Mouse (Mus musculus): ENCODE data around the gene Bcl2l10.

The Bcl2l10 gene

GRCm38 (mm10) chr9:75347458-75347857, at the start of gene Bcl2l10:
Bcl2l10 (plus strand) TSS chr9:75347758.
- no peak for DNase-seq (ENCODE audit: low spot score in 2 of 2)

- DNase-seq (ENCODE audit: low spot score in 2 of 2) = no peak
Measured at GRCm38 (mm10) chr9:75299342-75299741, 48.2 kb upstream of the Bcl2l10 start.

DNA sequence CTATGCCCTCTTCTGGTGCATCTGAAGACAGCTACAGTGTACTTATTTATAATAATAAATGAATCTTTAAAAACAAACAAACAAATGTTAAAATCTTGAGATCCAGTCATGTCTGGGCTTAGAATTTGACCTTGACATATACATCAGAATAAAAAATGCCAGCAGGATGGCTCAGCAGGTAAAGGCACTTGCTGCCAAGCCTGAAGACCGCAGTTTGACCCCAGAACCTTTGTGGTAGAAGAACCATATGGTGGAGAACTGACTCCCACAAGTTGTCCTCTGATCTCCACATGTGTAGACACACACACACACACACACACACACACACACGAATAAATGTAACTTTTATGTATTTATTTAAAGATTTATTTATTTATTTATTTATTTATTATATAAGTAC, 44.5 kb upstream of the Bcl2l10 start:
- no peak for DNase-seq (ENCODE audit: low spot score in 2 of 2)

DNA sequence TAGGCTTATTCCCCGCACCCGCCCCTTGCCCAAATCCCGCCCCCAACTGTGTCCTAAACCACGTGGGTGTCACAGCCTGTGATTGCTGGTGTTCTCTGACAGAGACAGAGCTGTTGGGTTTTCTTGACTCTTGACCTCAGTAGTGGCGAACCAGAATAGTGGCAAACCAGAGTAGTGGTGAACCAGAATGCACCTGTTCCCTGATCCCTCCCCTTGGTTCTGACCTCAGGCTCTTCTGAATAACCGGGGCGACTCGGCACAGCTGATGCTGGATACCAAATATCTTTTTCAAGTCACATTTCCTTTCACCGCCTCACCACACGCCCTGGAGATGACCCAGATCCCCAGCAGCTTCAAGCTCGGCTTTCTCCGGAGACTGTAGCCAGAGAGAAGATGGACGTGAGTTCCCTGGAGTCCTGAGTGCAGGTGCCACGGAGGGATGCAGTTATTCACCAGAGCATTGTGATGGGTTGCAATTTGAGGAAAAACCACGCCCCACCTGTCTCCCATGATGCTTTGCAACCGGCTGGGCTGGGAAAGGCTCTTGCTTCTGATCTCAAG, 43.8 kb upstream of the Bcl2l10 start:
- no peak for DNase-seq (ENCODE audit: low spot score in 2 of 2)

GRCm38 (mm10) chr9:75304286-75304685, 43.3 kb upstream of the Bcl2l10 start:
- no peak for DNase-seq (ENCODE audit: low spot score in 2 of 2)

GRCm38 (mm10) chr9:75306126-75306898, 41.2 kb upstream of the Bcl2l10 start, which contains the start of gene Gnb5:
Gnb5 (plus strand) TSS chr9:75306288.
- DNase-seq (ENCODE audit: low spot score in 2 of 2) = no peak

- no peak for DNase-seq (ENCODE audit: low spot score in 2 of 2)
Measured at GRCm38 (mm10) chr9:75307015-75307414, 40.5 kb upstream of the Bcl2l10 start.

DNA sequence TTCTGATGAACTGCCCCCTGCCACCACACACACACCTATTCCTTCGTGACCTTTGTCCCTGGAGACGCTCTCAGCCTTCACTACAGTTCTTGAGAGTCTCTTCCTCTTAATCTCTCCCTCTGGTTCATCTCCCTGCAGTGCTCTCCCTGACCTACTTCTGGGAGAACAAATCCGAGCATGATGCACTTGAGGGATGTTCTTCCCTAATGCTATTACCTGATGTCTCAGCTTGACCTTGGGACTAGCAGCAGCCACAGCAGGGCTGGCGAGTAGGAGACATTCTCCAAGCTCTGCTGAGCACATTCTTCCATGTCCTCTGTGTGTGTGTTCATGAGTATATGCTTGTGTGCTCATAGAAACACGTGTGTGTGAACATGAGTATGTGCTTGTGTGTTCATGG, 38.9 kb upstream of the Bcl2l10 start:
- DNase-seq (ENCODE audit: low spot score in 2 of 2) = no peak

DNA sequence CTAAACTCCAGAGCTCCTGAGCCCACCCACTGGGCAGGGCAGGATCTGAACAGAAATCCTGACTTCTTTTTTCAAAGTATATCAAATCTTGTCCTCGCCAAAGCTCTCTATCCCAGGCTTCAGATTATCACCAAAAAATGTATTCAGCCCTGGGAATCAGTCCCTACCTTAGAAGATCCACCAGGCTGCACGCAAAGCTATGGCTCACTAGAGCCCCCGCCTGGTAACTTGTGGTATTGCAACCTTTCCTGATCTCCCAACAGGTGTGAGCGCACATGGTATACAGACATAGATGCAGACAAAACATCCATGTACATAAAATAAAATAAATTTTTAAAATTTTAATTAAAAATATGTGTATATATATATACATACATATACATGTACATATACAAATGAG, 35.5 kb upstream of the Bcl2l10 start:
- peak; percentile 49 to 84 for DNase-seq (ENCODE audit: low spot score in 2 of 2)

- DNase-seq (ENCODE audit: low spot score in 2 of 2) = no peak
Measured at GRCm38 (mm10) chr9:75313138-75313831, 34.3 kb upstream of the Bcl2l10 start.

- DNase-seq (ENCODE audit: low spot score in 2 of 2) = peak; percentile 73 to 85
Measured at GRCm38 (mm10) chr9:75313832-75314516, 33.6 kb upstream of the Bcl2l10 start.

GRCm38 (mm10) chr9:75314517-75315105, 32.9 kb upstream of the Bcl2l10 start:
- no peak for DNase-seq (ENCODE audit: low spot score in 2 of 2)

GRCm38 (mm10) chr9:75315238-75315637, 32.3 kb upstream of the Bcl2l10 start:
- DNase-seq (ENCODE audit: low spot score in 2 of 2) = no peak

GRCm38 (mm10) chr9:75316771-75317170, 30.8 kb upstream of the Bcl2l10 start:
- no peak for DNase-seq (ENCODE audit: low spot score in 2 of 2)

- no peak for DNase-seq (ENCODE audit: low spot score in 2 of 2)
Measured at GRCm38 (mm10) chr9:75318196-75318595, 29.4 kb upstream of the Bcl2l10 start.

DNA sequence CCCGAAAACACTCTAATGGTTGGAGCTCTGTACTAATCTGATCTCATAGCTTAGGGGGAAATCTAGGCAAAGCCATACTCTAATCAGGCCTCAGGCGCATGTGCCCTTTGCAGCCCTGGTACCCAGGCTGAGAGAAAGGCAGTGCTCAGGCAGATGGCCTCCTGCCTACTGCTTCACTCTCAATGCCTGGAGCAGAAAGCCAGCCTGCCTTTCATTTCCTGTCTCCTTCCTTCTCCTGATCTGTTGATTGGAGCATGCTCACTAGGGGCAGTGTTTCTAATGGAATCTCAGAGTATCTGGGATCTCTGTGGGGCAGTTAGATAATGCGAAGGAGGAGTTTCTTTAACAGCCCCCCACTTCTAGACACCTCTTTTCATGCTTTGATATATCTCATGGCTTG, 28.2 kb upstream of the Bcl2l10 start:
- no peak for DNase-seq (ENCODE audit: low spot score in 2 of 2)

DNA sequence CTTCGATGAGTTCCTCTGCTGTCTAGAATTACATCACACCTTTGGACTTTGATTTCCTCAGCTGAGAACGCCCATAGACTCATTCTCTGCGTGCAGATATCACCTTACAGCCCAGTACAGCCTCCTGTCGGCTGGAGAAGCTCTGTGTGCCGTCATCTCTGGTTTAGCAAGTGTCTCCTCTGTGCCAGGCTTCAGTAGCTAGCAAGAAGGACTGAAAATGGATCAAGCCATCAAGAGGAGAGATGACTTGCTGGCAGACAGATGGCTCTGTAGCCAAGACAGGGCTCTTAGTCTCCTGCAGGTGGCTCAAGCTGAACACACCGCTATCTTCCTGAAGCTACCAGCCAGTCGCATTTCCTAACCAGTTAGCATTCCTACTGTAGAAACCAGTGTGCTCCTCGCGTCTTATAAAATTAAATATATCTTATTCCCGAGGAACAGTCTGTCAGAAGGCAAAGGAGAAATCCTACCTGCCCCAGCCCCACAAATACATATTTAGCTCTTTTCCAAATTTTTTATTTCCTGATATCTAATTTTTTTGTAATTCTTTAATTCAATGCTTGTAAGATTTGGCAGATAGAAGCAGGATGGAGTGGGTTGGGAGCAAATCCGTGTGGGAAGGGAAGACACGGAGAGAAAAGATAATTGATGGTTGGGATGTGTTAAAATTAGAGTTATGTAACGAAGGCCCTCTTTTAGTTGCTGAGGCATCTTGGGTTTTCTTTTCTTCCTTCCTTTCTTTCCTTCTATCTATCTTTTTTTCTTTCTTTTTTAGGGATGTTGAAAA, 25.3 kb upstream of the Bcl2l10 start:
- DNase-seq (ENCODE audit: low spot score in 2 of 2) = no peak

- DNase-seq (ENCODE audit: low spot score in 2 of 2) = no peak
Measured at GRCm38 (mm10) chr9:75328047-75328446, 19.5 kb upstream of the Bcl2l10 start.

DNA sequence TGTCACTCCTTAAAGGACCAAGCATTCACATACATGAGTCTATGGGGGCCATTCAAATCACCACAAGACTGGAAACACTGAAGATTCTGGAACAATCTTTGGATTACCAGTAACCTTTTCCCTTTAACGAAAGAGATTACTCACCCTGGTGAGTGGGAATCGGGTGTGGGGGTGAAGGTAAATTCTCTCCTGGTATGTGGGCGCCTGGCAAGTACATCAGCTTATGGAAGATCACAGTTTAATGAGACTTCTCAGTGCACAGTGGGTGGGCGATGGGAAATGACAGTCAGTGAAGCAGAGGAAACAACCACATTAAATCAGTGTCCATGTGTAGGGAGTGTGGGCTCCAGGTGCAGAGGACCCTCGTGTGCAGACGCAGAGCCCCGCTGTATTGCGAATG, 16.7 kb upstream of the Bcl2l10 start:
- DNase-seq (ENCODE audit: low spot score in 2 of 2) = no peak

- no peak for DNase-seq (ENCODE audit: low spot score in 2 of 2)
Measured at GRCm38 (mm10) chr9:75334440-75334839, 13.1 kb upstream of the Bcl2l10 start.

- no peak for DNase-seq (ENCODE audit: low spot score in 2 of 2)
Measured at GRCm38 (mm10) chr9:75338016-75338415, 9.5 kb upstream of the Bcl2l10 start.

Measured in urinary bladder, postnatal 4 days (tissue).